In genomic region chr17:58923316-58923866, GRCm38 (mm10) we compare ENCODE assay signal across 13 mouse cellular contexts.
DNase-seq lines count a peak whose midpoint lies in the region; ATAC-seq lines count a peak whose summit lies in the region.
"Had no signal": no experiment of that assay in that cellular context is flagged by ENCODE, and none has a peak within 500 bp of the region (broad histone marks: within the 10 kb centered on the region; RNA-seq: fewer than 3 reads in every experiment).

No protein-coding gene starts in this region.

- ATAC-seq in megakaryocyte, adult 5-6 weeks (ENCODE audit: poor library complexity, severe bottlenecking) = no peak
- peak; percentile 50; the same call in 1 of the 2 replicates for ATAC-seq in midbrain, embryonic 12.5 days (ENCODE audit: low FRiP score, low read depth)

- WGBS in midbrain, embryonic 12.5 days = 53% methylated on average over 7 of the region's 7 CpGs
- WGBS in forebrain, embryonic 10.5 days = 93% methylated on average over 7 of the region's 7 CpGs

- no peak overlapping the region for H3K4me2 ChIP-seq in midbrain, embryonic 12.5 days (replicated peaks)
- H3K4me2 ChIP-seq: embryonic facial prominence, embryonic 12.5 days had no signal

- no peaks in the 10 kb centered on the region for H3K36me3 ChIP-seq in megakaryocyte, embryonic 14.5 days (replicated peaks; ENCODE audit: low read length)
- no peaks in the 10 kb centered on the region for H3K36me3 ChIP-seq in midbrain, embryonic 12.5 days
- no peaks in the 10 kb centered on the region; the same call in 1 of the 2 replicates for H3K36me3 ChIP-seq in forebrain, embryonic 10.5 days (replicated peaks)
- H3K36me3 ChIP-seq: embryonic facial prominence, embryonic 12.5 days; G1E; neural tube, embryonic 13.5 days had no signal

- H3K27me3 ChIP-seq in megakaryocyte, embryonic 14.5 days (replicated peaks) = peaks cover 10% of the 10 kb centered on the region
- H3K27me3 ChIP-seq in midbrain, embryonic 12.5 days = no peaks in the 10 kb centered on the region
- no peaks in the 10 kb centered on the region for H3K27me3 ChIP-seq in forebrain, embryonic 10.5 days (ENCODE audit: poor library complexity, severe bottlenecking)
- H3K27me3 ChIP-seq: embryonic facial prominence, embryonic 12.5 days; neural tube, embryonic 13.5 days had no signal

- H3K9ac ChIP-seq in midbrain, embryonic 12.5 days (replicated peaks) = no peak overlapping the region
- H3K9ac ChIP-seq: embryonic facial prominence, embryonic 12.5 days; neural tube, embryonic 13.5 days had no signal

- H3K4me1 ChIP-seq in megakaryocyte, embryonic 14.5 days = peaks cover 54% of the 10 kb centered on the region
- peaks cover 13% of the 10 kb centered on the region for H3K4me1 ChIP-seq in midbrain, embryonic 12.5 days
- H3K4me1 ChIP-seq in forebrain, embryonic 10.5 days = peaks cover 19% of the 10 kb centered on the region
- H3K4me1 ChIP-seq: embryonic facial prominence, embryonic 12.5 days had no signal

- DNase-seq in adrenal gland, postnatal 14 days = peak; percentile 57
- no peak for DNase-seq in forebrain, embryonic 10.5 days (ENCODE audit: extremely low spot score, low spot score)
- no peak for DNase-seq in yolk sac, embryonic 10.5 days (ENCODE audit: low spot score)
- DNase-seq in layer of hippocampus, postnatal 14 days (ENCODE audit: low spot score in 2 of 2) = no peak
- DNase-seq: cerebellum, postnatal 14 days; kidney, adult 18-20 months; thymus, postnatal 25 days had no signal

- H3K27ac ChIP-seq in midbrain, embryonic 12.5 days (replicated peaks) = no peak overlapping the region; the same call in 1 of the 2 replicates
- H3K27ac ChIP-seq in forebrain, embryonic 10.5 days = no peak overlapping the region
- H3K27ac ChIP-seq: embryonic facial prominence, embryonic 12.5 days had no signal

- no peaks in the 10 kb centered on the region for H3K9me3 ChIP-seq in megakaryocyte, embryonic 14.5 days
- no peaks in the 10 kb centered on the region for H3K9me3 ChIP-seq in midbrain, embryonic 12.5 days
- H3K9me3 ChIP-seq in forebrain, embryonic 10.5 days = no peaks in the 10 kb centered on the region
- H3K9me3 ChIP-seq: embryonic facial prominence, embryonic 12.5 days; neural tube, embryonic 13.5 days had no signal

- H3K4me3 ChIP-seq in megakaryocyte, embryonic 14.5 days (replicated peaks) = peak overlapping the region; percentile 59
- no peak overlapping the region for H3K4me3 ChIP-seq in midbrain, embryonic 12.5 days
- no peak overlapping the region for H3K4me3 ChIP-seq in forebrain, embryonic 10.5 days
- H3K4me3 ChIP-seq: embryonic facial prominence, embryonic 12.5 days; neural tube, embryonic 13.5 days had no signal
